Mouse (Mus musculus): ENCODE data around the gene Nkain1.

DNA sequence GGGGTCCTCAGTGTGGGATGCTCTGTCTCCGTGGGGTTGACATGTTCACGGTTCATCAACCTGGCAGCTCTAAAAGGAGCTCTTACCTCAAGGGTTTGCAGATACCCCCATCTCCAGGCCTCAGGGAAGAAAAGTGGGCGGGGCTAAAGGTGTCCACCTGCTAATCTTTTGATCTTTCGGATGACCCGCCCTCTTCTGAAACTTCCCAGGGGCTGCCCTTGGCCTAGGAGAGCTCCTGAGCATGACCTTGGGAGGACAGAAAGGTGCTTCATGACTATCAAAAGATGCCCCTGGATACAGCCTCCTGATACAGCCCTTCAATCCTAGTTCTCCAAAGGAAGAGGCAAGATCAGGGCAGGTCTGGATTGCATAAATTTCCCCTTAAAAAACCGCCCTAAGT, 3.1 kb upstream of the Nkain1 start:
- no peak for TF ChIP-seq CTCF (IDR thresholded peaks at IDR 0.05; ENCODE audit: extremely low read depth, insufficient read depth, low read length)
- no peak for TF ChIP-seq POLR2A (IDR thresholded peaks at IDR 0.05; ENCODE audit: extremely low read depth, insufficient read depth, low read length)
